In the genomic region with DNA sequence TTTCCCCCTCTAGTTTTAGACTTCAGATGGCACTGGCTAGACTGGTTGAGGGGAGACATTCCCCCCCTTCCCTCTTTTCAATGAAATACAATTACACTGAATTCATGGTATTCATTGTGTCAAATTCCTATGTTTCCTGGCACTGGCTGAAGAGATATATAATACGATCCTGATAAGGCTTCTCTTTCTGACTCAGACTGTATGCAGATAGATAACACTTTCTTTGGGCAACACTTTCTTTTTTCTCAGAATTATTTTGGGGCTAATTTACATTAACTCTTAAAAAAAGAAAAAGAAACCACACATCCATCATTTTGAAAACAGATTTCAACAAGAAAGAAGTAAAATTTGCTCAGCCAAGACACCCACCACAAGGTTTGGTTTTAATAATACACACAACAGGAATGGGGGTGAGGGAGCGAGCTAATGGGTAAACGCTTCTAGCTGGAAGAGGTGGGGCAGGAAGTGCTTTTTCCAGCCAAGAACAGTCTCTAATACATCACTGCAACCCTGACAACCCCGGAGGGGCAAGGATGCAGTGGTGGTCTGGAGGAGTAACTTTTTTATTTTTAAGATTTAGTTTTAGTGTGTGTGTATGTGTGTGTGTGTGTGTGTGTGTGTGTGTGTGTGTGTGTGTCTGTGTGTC, we compare ENCODE assay signal across 9 mouse cellular contexts.
"Had no signal": no experiment of that assay in that cellular context is flagged by ENCODE, and none has a peak within 500 bp of the region (broad histone marks: within the 10 kb centered on the region; RNA-seq: fewer than 3 reads in every experiment).

No protein-coding gene starts in this region.

- ATAC-seq: liver, embryonic 12.5 days; midbrain, embryonic 15.5 days had no signal

- H3K4me2 ChIP-seq: limb, embryonic 15.5 days; liver, embryonic 12.5 days; lung, embryonic 15.5 days; midbrain, embryonic 11.5 days; midbrain, embryonic 15.5 days; neural tube, embryonic 12.5 days had no signal

- H3K4me3 ChIP-seq: left cerebral cortex, adult 2 months; limb, embryonic 15.5 days; liver, embryonic 12.5 days; lung, embryonic 15.5 days; midbrain, embryonic 15.5 days; neural tube, embryonic 12.5 days had no signal

- H3K36me3 ChIP-seq: limb, embryonic 15.5 days; liver, embryonic 12.5 days; lung, embryonic 15.5 days; midbrain, embryonic 15.5 days; neural tube, embryonic 12.5 days had no signal

- H3K9me3 ChIP-seq: limb, embryonic 15.5 days; lung, embryonic 15.5 days; midbrain, embryonic 15.5 days had no signal

- H3K9ac ChIP-seq: limb, embryonic 15.5 days; liver, embryonic 12.5 days; lung, embryonic 15.5 days; midbrain, embryonic 15.5 days; neural tube, embryonic 12.5 days had no signal

- H3K27me3 ChIP-seq: limb, embryonic 15.5 days; liver, embryonic 12.5 days; lung, embryonic 15.5 days; midbrain, embryonic 15.5 days; neural tube, embryonic 12.5 days had no signal

- H3K4me1 ChIP-seq: liver, embryonic 12.5 days; lung, embryonic 15.5 days had no signal

- DNase-seq: kidney, adult 9 months had no signal

- H3K27ac ChIP-seq: left cerebral cortex, adult 2 months; limb, embryonic 15.5 days; liver, embryonic 12.5 days; lung, embryonic 15.5 days; midbrain, embryonic 15.5 days; neural tube, embryonic 12.5 days; stomach, postnatal 0 days had no signal
